Mouse (Mus musculus) embryonic fibroblast, embryonic 13.5 days (primary cell): ENCODE results near the gene Ppp2r2c. TPM values are rescaled to one million over a fixed set of nuclear protein-coding genes. Genes with fewer than 3 reads are reported as not detected.

Experiments
- H3K27ac ChIP-seq: 2 replicates; pipeline ENCODE4 v1.5.1; 2012; ENCODE audit warnings: low read length, control low read depth, inconsistent platforms; ENCODE audit not compliant: insufficient read depth
- H3K4me1 ChIP-seq: 2 replicates; pipeline ENCODE4 v1.6.1; 2011; ENCODE audit warnings: low read length; ENCODE audit not compliant: control insufficient read depth, insufficient read depth
- H3K4me3 ChIP-seq: 2 replicates; pipeline ENCODE4 v1.5.1; 2011; ENCODE audit warnings: mild to moderate bottlenecking, control low read depth, low read length; ENCODE audit not compliant: insufficient read depth
- CTCF ChIP-seq: IDR thresholded peaks from 2 replicates; pipeline ENCODE4 v1.5.1; 2011; ENCODE audit warnings: mild to moderate bottlenecking, control low read depth, low read length, moderate library complexity, borderline replicate concordance; ENCODE audit not compliant: insufficient read depth
- POLR2A ChIP-seq: IDR thresholded peaks from 2 replicates; pipeline ENCODE4 v1.6.1; 2011; ENCODE audit warnings: low read depth, mild to moderate bottlenecking, control low read depth, low read length, moderate library complexity
- polyA plus RNA-seq: library from polyadenylated mRNA; stranded (reverse); fragments of >200 nt; gene quantifications from 2 replicates; pipeline ENCODE4 v1.2.4, GENCODE M21; 2011; ENCODE audit warnings: low read depth; ENCODE audit not compliant: missing spikeins, insufficient read length

Ppp2r2c gene
- polyA plus RNA-seq, result 0.65 TPM in 1 of 2 replicates, not detected in the other

DNA sequence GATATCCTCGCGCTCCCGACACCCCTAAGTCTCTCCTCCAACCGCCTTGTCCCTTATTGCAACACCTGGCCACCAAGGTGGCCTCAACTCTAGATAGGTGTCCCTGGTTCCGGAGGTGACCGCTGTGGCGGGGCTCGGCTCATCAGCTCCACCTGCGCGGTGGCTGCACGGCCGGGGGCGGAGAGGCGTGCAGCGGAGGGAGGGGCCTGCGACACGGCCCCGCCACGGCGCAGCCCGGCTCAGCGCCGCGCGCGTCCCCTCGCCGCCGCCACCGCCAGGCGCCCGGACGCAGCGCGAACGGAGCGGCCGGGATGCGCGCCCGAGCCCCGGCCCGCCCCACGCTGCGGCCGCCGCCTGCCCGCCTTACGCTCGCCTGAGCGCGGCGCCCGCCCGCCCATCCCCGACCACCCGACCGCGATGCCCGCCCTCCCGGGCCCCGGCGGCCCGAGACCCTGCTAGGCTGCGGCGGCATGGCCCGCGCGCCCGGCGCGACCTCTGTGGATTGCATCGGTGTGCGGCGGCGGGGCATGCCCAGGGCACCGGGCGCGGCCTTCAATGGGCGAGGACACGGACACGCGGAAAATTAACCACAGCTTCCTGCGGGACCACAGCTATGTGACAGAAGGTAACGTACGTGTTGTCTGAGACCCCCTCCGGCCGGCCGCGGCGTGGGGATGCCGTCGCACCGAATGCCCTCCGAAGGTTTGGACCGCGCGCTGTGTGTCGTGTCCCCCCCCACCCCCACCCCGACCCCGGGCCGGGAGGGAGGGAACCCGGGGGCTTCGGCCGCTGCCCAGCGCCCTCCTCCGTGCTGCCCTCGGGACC, at the start of gene Ppp2r2c:
Ppp2r2c (plus strand) TSS at position 248 of the 825 bp plus-strand sequence.
- TF ChIP-seq CTCF, result no peak
- no peak for TF ChIP-seq POLR2A
- no peaks in the 10 kb centered on the region for H3K4me1 ChIP-seq
- no peak within 1 kb of the TSS for H3K27ac ChIP-seq
- no peak within 1 kb of the TSS for H3K4me3 ChIP-seq

DNA sequence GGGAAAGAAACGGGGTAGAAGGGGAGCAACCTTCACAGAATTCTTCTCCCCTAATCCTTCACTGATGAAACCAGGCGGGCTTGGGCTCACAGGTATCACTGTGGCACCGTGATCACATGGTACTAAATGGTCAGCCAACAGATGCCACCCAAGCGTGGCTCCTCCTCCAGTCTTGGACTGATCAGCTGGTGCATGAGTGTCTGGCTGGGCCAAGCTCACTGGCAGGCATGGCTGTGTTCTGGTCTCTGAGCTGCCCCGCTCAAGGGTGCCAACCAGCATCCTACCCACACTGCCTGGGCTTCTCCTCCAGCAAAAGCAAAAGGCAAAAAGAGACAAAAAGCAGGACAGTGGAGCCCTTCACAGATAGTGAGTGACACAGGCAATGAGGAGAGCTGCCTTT, 48.6 kb upstream of the Ppp2r2c start:
- Histone ChIP-seq H3K27ac (no peak overlapping the region), H3K4me3 (no peak overlapping the region), H3K4me1 (no peaks in the 10 kb centered on the region)
- no peak for TF ChIP-seq CTCF
- TF ChIP-seq POLR2A, result no peak

DNA sequence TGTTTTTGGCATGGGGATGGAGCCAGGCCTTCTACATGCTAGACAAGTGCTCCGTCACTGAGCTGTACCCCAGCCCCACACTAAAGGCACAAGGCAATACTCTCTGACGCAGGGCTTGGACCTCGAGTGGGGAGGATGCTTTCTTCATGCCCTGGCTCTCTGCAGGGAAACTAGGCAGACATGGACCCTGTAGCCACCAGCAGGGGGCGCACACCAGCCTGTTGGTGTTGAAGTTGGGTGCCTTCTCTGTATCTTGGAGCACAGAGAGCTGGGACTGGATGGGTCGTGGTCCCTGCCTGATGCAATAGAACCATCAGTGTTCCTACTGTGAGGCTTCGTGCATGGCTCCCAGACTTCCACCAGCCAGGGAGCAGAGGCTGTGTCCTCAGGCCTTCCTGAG, 48.2 kb upstream of the Ppp2r2c start:
- no peaks in the 10 kb centered on the region for H3K4me1 ChIP-seq
- no peak overlapping the region for H3K27ac ChIP-seq
- no peak overlapping the region for H3K4me3 ChIP-seq
- TF ChIP-seq POLR2A (no peak), CTCF (peak; percentile 90)

DNA sequence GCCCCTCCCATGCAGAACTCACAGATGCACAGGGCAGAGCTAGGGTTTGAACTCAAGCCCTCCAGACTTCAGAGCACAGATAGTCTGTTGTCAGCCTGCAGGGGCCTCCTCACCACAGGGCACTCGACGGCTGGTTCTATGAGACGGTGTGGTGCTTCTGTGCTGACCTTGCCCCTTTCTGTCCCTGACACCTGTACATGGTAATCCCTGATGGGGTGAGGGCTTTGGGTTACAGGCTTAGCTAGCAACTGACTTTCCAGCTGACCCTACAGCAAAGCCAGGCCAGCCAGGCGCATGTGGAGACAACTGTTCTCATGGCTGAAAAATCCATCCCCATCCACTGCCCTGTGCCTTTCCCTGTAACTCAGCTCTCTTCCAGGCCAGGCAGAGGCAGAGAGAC, 45.4 kb upstream of the Ppp2r2c start:
- Histone ChIP-seq H3K27ac (no peak overlapping the region), H3K4me3 (no peak overlapping the region), H3K4me1 (no peaks in the 10 kb centered on the region)
- TF ChIP-seq CTCF, result no peak
- TF ChIP-seq POLR2A, result no peak

DNA sequence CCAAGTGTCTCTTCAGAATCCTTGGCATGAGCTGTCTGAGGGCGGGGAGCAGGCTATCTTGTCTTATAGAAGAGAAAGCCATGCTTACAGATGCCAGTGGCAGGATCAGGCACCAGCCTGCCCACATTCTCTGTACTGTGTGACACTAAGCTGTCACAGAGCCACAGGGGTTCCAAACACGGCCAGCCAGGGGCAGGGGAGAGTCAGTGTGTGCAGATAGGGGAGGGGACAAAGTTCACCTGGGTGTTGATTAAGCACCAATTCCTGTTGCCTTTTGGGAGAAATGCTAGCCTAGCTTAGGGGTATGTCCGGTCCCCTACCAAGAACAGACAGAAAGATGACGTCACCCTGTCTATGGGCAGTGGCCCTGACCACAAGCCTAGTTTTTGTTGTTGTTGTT, 39.2 kb upstream of the Ppp2r2c start:
- Histone ChIP-seq H3K27ac (no peak overlapping the region), H3K4me1 (no peaks in the 10 kb centered on the region), H3K4me3 (no peak overlapping the region)
- no peak for TF ChIP-seq CTCF
- no peak for TF ChIP-seq POLR2A

DNA sequence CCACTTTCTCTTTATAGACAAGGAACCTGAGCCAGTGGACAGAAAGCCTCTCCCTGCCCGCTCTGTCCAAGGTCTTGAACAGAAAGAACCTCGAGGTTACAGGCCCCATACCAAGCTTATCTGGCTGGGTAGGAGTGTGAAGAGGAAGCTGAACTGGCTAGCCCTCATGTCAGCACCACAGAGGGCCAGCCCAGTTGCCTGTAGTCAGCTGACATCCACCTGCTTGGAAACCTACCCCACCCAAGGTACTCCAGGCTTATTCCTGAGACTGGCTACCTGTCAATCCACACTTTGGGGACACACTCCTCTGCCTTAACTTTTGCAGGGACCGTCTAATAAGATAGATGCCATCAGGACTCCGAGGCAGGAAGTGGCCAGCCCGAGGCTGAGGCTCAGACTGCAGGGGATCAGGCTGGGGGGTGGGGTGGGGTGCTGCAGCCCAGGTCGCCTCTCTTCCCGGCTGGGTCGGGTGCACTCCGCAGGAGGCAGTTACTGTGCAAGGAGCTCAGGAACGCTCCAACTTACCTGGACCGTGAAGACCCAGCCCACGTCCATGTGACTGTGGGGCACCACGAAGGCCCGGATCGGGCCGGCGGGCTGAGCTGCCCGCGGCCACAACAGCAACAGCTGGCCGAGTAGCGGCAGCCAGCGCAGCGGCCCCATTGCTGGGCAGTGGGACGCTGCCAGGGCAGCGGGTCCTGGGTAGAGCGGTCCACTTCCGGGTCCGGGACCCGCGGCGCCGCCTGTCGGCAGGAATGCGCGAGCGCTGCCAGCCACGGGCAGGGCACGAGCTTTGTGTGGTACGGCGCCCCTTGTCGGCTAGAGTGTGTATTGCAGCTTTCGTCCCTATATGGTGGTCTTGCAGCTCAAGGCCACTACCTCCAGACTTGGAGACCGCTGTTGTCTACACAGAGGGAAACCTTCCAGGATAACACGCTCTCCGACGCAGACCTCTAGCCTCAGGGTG, 38.1 kb upstream of the Ppp2r2c start, which contains the start of gene Man2b2:
Man2b2 (minus strand) TSS at position 741 of the 967 bp plus-strand sequence.
- H3K27ac ChIP-seq, result no peak within 1 kb of the TSS
- H3K4me3 ChIP-seq, result peak within 1 kb of the TSS; percentile 65
- peak; percentile 93 for TF ChIP-seq CTCF
- peak; percentile 66 for TF ChIP-seq POLR2A
- no peaks in the 10 kb centered on the region for H3K4me1 ChIP-seq

DNA sequence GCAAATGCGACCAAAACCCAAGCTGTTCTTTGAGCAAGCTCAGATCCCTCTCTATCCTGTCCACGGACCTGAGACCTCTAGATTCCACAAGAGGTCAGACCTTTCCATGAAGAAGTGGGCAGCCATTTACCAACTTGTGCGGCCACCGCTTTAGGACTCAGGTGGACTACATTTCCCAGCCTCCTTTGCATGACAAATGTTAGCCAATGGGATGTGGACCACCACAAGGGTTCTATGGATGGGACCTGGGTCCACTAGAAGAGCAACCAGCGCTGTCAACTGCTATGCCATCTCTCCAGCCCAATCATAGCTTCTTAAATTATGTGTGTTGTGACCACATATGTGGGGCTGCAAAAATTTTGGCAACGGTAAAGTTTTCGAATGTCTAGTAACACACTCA, 37.0 kb upstream of the Ppp2r2c start:
- TF ChIP-seq CTCF (no peak), POLR2A (no peak)
- Histone ChIP-seq H3K4me1 (no peaks in the 10 kb centered on the region), H3K27ac (no peak overlapping the region), H3K4me3 (no peak overlapping the region)

DNA sequence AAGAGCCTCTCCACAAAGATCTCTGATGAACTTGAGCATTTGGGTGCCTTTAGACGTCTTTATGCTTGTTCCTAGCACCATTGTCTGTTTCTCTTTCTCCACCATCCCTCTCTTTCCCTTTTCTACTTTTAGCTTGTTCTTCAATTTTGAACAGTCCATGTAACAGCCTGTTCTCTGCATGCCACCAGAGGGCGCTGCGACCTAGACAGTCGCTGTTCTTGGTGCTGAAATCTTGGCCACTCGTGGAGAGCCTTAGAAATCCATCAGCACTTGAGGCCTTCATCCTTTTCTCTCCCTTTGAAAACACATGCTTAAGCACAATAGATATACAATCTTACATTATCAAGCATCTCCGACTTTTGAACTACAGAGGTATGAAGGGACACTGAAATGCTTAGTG, 32.4 kb upstream of the Ppp2r2c start:
- Histone ChIP-seq H3K4me1 (no peaks in the 10 kb centered on the region), H3K27ac (no peak overlapping the region), H3K4me3 (no peak overlapping the region)
- TF ChIP-seq POLR2A (no peak), CTCF (peak; percentile 96; the same call in 1 of the 2 replicates)

DNA sequence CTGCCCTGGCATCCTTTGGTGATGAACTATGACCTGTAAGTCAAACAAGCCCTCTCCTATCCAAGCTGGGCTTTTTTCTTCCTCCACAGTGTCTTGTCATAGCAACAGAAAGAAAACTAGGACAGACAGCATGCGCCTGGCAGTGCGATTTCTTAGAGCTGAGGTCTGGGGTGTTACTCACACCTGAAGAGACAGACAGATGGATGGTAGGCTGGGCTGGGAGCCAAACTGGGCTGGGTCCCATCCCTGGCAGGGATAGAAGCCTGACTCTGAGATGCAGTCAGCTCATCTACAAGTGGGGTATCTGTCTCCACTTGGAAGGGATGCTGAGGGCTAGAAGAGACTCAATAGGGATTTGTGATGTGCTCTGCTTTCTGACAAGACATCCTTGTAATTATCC, 29.3 kb upstream of the Ppp2r2c start:
- Histone ChIP-seq H3K4me1 (peaks cover 3% of the 10 kb centered on the region; the same call in 1 of the 2 replicates), H3K4me3 (no peak overlapping the region), H3K27ac (no peak overlapping the region)
- TF ChIP-seq POLR2A, result no peak
- TF ChIP-seq CTCF, result no peak

DNA sequence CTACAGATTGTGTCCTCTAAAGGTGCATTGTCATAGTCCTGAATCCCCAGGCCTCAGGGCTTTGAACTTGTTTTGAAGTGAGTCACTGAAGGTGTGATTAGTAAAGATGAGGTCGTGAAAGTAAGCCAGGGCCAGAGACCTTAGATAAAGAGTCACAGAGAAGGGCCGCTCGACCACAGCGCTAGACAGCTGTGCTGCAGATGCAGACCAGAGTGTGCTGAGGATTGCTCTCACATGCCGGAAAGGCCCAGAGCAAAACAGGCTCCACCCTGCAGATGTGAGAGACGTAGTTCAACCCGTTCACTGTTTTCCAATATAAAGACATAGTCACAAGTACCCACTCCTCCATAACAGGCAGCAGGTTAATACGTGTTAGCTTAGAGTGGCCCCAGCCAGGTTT, 28.7 kb upstream of the Ppp2r2c start:
- Histone ChIP-seq H3K4me3 (no peak overlapping the region), H3K27ac (no peak overlapping the region), H3K4me1 (peaks cover 3% of the 10 kb centered on the region; the same call in 1 of the 2 replicates)
- no peak for TF ChIP-seq CTCF
- no peak for TF ChIP-seq POLR2A
